Mouse (Mus musculus) embryo, embryonic 11.5 days (tissue): Measurements from ENCODE around the gene Rangrf.
"Not testable (repeated sequence)": the region's sequence is repeated elsewhere in the genome, so short reads cannot be mapped to it uniquely, and the experiment has no call there.

Experiments used
- DNase-seq: peaks from one replicate; pipeline ENCODE4 v3.0.0-alpha.2; 2012; ENCODE audit warnings: low read depth, low spot score

The Rangrf gene

GRCm38 (mm10) chr11:68975085-68975484 lies at the start of gene Rangrf:
Gene Rangrf (minus strand): TSS chr11:68975185.
- no peak for DNase-seq

GRCm38 (mm10) chr11:69020691-69021090 lies 45.7 kb upstream of the Rangrf start:
- DNase-seq, result no peak

DNA sequence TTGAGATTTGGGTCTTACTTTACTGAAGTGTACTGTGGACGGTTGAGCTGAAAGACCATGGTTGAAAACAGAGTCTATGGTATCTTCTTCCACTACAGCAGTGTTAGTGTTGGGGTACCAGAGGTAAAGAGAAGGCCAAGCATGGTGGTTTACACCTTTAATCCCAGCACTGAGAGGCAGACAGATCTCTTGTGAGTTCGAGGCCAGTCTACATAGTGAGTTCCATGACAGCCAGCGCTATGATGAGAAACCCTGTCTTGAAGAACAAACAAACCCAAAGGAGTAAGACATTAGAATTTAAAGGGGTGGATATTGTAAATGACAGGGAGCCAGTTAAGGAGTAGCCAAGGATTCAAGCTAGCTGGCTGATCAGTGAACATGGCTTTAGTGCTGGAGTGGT lies 41.8 kb upstream of the Rangrf start:
- no peak for DNase-seq

DNA sequence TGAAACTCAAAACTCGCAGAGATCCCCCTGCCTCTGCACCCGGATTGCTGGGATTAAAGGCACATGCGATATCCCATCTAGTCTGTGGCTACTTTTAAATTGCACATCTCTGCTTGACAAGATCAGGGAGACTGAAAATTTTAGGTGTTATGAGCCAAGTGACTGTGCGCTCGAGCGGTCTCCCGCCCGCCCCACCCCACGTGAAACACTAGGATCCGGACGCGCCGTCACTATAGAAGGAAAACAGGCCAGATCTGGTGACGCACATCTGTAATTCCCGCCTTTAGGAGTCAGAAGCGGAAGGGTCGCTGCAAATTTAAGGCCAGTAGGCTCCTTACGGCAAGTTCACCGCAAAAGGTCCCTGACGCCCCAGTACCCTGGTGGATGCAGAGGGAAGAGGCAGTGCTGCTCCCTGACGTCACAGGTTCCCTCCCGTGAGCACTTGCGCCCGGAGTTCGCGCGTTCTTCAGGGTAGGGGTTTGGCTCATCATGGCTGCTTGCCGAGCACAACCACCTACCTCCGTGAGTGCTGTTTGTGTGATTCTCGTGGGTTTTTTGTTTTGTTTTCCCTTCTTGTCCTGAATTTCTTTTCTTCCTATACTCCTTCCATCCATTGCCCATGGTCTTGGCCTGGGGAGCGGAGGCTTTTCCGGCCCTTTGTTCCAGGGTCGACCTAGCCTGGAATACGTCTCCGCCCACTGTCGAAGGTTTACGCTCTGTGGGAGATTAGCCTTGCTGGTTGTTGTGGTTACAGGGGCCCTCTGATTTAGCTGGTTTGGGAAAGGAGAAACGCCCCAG lies 40.9 kb upstream of the Rangrf start, which contains the start of gene Ctc1:
TSS of gene Ctc1 (plus strand) at position 268 of the 798 bp plus-strand sequence.
- DNase-seq, result peak; percentile 92

- peak; percentile 73 for DNase-seq
These were observed 37.2 kb upstream of the Rangrf start for GRCm38 (mm10) chr11:69012071-69012601.

- DNase-seq, result not testable (repeated sequence)
These were observed 36.5 kb upstream of the Rangrf start for GRCm38 (mm10) chr11:69011445-69011844.

DNA sequence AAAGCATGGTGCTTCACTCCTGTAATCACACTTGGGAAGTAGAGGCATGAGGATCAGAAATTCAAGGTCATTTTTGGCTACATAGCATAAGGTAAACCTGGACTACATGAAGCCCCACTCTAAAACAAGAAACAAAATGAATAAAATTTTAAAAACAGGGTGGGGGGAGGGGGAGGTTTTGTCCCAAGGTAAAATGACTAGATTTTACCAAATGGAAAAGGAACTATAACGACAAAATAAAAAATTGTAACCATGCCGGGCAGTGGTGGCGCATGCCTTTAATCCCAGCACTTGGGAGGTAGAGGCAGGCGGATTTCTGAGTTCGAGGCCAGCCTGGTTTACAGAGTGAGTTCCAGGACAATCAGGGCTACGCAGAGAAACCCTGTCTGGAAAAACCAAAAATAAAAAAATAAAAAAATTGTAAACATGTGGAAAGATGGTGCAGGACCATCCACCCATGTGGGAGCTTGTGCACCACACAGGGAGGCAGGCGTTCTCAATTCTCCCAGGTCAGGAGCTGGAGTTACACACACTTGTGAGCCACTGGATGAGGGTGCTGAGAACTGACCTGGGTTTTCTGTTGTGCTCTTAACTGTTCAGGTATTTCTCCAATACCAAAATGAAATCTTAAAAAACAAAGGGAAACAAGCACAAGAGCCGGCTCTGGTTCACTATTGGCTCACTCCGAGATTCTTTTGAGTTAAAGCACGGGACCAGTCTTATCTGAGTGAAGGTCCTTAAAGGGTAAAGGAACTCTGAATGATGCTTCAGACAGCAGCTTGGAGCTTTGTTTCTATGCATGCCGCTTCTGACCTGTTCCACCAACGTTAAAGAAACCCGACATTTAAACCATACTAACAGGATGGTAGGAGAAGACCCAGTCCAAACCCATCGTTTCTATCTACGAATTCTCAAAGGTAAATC lies 35.7 kb upstream of the Rangrf start:
- DNase-seq, result no peak

DNA sequence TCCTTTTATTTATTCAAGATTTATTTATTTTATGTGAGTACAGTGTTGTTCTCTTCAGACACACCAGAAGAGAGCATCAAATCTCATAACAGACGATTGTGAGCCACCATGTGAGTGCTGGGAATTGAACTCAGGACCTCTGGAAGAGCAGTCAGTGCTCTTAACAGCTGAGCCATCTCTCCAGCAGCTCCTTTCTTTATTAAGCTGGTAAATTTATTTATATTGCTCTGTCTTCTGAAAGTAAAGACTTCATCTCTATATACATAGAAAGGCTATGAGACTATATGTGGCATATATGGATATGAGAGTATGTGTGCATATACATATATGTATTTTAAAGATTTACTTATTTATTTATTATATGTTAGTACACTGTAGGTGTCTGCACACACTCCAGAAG lies 34.5 kb upstream of the Rangrf start:
- no peak for DNase-seq

GRCm38 (mm10) chr11:69008182-69009121 lies 33.5 kb upstream of the Rangrf start, which contains the start of gene Pfas:
Gene Pfas (minus strand): TSS chr11:69008460.
- DNase-seq, result peak; percentile 90

- not testable (repeated sequence) for DNase-seq
These were observed 31.6 kb upstream of the Rangrf start for GRCm38 (mm10) chr11:69006575-69006974.

GRCm38 (mm10) chr11:69005193-69005592 lies 30.2 kb upstream of the Rangrf start:
- DNase-seq, result no peak

- no peak for DNase-seq
These were observed 28.6 kb upstream of the Rangrf start for GRCm38 (mm10) chr11:69003592-69003991.

GRCm38 (mm10) chr11:69002782-69003181 lies 27.8 kb upstream of the Rangrf start:
- DNase-seq, result not testable (repeated sequence)

GRCm38 (mm10) chr11:68997080-68997479 lies 22.1 kb upstream of the Rangrf start:
- no peak for DNase-seq

DNA sequence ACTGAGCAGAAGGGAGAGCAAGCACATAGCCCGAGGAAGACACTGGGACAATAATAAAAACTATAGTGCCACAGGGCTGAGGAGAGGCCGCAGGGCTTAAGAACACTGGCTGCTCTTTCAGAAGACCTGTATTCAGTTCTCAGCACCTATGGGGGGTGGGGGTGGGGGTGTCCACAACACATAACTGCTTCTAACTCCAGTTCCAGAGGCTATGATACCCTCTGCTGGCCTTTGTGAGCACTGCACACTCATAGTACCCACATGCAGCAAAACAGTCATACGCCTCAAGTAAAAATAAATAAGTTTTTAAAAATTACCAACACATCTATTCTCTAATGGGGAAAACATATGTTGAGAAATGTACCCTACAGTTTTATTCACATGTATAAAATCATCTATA lies 19.4 kb upstream of the Rangrf start:
- no peak for DNase-seq

- DNase-seq, result no peak
These were observed 18.1 kb upstream of the Rangrf start for GRCm38 (mm10) chr11:68993122-68993521.

- DNase-seq, result no peak
These were observed 13.4 kb upstream of the Rangrf start for GRCm38 (mm10) chr11:68988341-68988740.

- no peak for DNase-seq
These were observed 12.4 kb upstream of the Rangrf start for GRCm38 (mm10) chr11:68987365-68987882.

- peak; percentile 71 for DNase-seq
These were observed 7.8 kb upstream of the Rangrf start for GRCm38 (mm10) chr11:68982639-68983369.

- no peak for DNase-seq
These were observed 5.9 kb upstream of the Rangrf start for GRCm38 (mm10) chr11:68980919-68981318.
